Mouse (Mus musculus) CH12.LX (cell line): ENCODE data around the gene Abhd16b. TPM values are rescaled to one million over a fixed set of nuclear protein-coding genes. Genes with fewer than 3 reads are reported as not detected.

Experiments
- DNase-seq: peaks from one replicate; pipeline ENCODE4 v3.0.0-alpha.2; 2013; ENCODE audit errors: extremely low read depth
- H3K27ac ChIP-seq: 2 replicates; pipeline ENCODE4 v1.5.1; 2012; ENCODE audit warnings: low read depth, mild to moderate bottlenecking, control low read depth, moderate library complexity; ENCODE audit not compliant: insufficient read depth
- H3K27me3 ChIP-seq: replicated peaks from 2 replicates; pipeline ENCODE3; 2012; ENCODE audit warnings: inconsistent platforms
- H3K36me3 ChIP-seq, 2 experiments: replicated peaks in 1 of 2; 2 replicates each; pipeline versions ENCODE3 to v1.6.1; 2012; ENCODE audit warnings: inconsistent platforms in 1 of 2, low read length in 1 of 2, mild to moderate bottlenecking in 1 of 2, mixed read lengths in 1 of 2, moderate library complexity in 1 of 2; ENCODE audit not compliant: control insufficient read depth in 1 of 2, insufficient read depth in 1 of 2
- H3K4me1 ChIP-seq, 2 experiments: 2 replicates each; pipeline ENCODE4 v1.6.1; 2012; ENCODE audit warnings: inconsistent platforms in 1 of 2, moderate library complexity in 1 of 2; ENCODE audit not compliant: insufficient read depth in 2 of 2, control insufficient read depth in 1 of 2
- H3K4me2 ChIP-seq: 2 replicates; pipeline ENCODE4 v1.6.1; 2012; ENCODE audit warnings: low read depth, mild to moderate bottlenecking, control low read depth; ENCODE audit not compliant: poor library complexity, insufficient read depth, severe bottlenecking
- H3K4me3 ChIP-seq, 3 experiments: fragments of 150-350 bp in 1 of 3; sonication (generic) in 1 of 3; replicated peaks in 1 of 3; 2 replicates each; pipeline versions ENCODE3 to v1.5.1; 2011 to 2012; ENCODE audit warnings: low read depth in 2 of 3, low read length in 2 of 3, mild to moderate bottlenecking in 2 of 3, moderate library complexity in 2 of 3, control low read depth in 1 of 3, improper control_type of control experiment in 1 of 3, inconsistent platforms in 1 of 3, mixed read lengths in 1 of 3; ENCODE audit not compliant: poor library complexity in 1 of 3
- H3K79me2 ChIP-seq: replicated peaks from 2 replicates; pipeline ENCODE4 v1.6.1; 2012; ENCODE audit warnings: mild to moderate bottlenecking, moderate library complexity; ENCODE audit not compliant: control insufficient read depth, poor library complexity, insufficient read depth, severe bottlenecking; ENCODE audit errors: extremely low read depth
- H3K9ac ChIP-seq: 2 replicates; pipeline ENCODE4 v1.6.1; 2012; ENCODE audit warnings: low read depth, mild to moderate bottlenecking, control low read depth, moderate library complexity; ENCODE audit not compliant: insufficient read depth
- H3K9me3 ChIP-seq: replicated peaks from 2 replicates; pipeline ENCODE3; 2012; ENCODE audit warnings: low read length, inconsistent platforms, mixed read lengths
- BHLHE40 ChIP-seq: IDR thresholded peaks from 2 replicates; pipeline ENCODE4 v1.6.1; 2011; ENCODE audit warnings: mild to moderate bottlenecking, low read depth, low read length, improper control_type of control experiment
- CHD2 ChIP-seq: IDR thresholded peaks from 2 replicates; pipeline ENCODE4 v1.6.1; 2011; ENCODE audit warnings: low read length, improper control_type of control experiment
- ETS1 ChIP-seq: conservative IDR thresholded peaks from 2 replicates; pipeline ENCODE4 v1.6.1; 2012; ENCODE audit warnings: low read depth, mild to moderate bottlenecking, inconsistent platforms, low read length, improper control_type of control experiment, moderate library complexity
- IRF4 ChIP-seq: IDR thresholded peaks from 2 replicates; pipeline ENCODE4 v1.6.1; 2014; ENCODE audit warnings: low read depth, mild to moderate bottlenecking, inconsistent platforms, low read length, improper control_type of control experiment
- JUN ChIP-seq: IDR thresholded peaks from 2 replicates; pipeline ENCODE4 v1.6.1; 2011; ENCODE audit warnings: low read depth, mild to moderate bottlenecking, low read length, improper control_type of control experiment, moderate library complexity; ENCODE audit not compliant: insufficient read depth
- MAFK ChIP-seq: IDR thresholded peaks from 2 replicates; pipeline ENCODE4 v1.6.1; 2011; ENCODE audit warnings: low read length, improper control_type of control experiment; ENCODE audit not compliant: insufficient replicate concordance
- MAX ChIP-seq: IDR thresholded peaks from 2 replicates; pipeline ENCODE4 v1.6.1; 2011; ENCODE audit warnings: low read length, improper control_type of control experiment
- MEF2A ChIP-seq: IDR thresholded peaks from 2 replicates; pipeline ENCODE4 v1.6.1; 2014; ENCODE audit warnings: low read depth, mild to moderate bottlenecking, inconsistent platforms, low read length, improper control_type of control experiment, borderline replicate concordance
- NRF1 ChIP-seq: IDR thresholded peaks from 2 replicates; pipeline ENCODE4 v1.6.1; 2014; ENCODE audit warnings: low read depth, mild to moderate bottlenecking, inconsistent platforms, low read length, improper control_type of control experiment, moderate library complexity
- POLR2A ChIP-seq: IDR thresholded peaks from 2 replicates; pipeline ENCODE4 v1.6.1; 2011; ENCODE audit warnings: low read depth, mild to moderate bottlenecking, improper control_type of control experiment, low read length
- RCOR1 ChIP-seq: conservative IDR thresholded peaks from 2 replicates; pipeline ENCODE4 v1.6.1; 2012; ENCODE audit warnings: low read depth, mild to moderate bottlenecking, inconsistent platforms, low read length, improper control_type of control experiment
- TBP ChIP-seq: conservative IDR thresholded peaks from 2 replicates; pipeline ENCODE4 v1.6.1; 2011; ENCODE audit warnings: low read depth, low read length, improper control_type of control experiment
- ZKSCAN1 ChIP-seq: IDR thresholded peaks from 2 replicates; pipeline ENCODE4 v1.6.1; 2012; ENCODE audit warnings: low read depth, inconsistent platforms, low read length, improper control_type of control experiment, borderline replicate concordance
- dilution Hi-C: fragments of 300-500 bp; cut with MboI; formaldehyde crosslinking; loops from 2 replicates; pipeline ENCODE4 v1.14.3; 2020; ENCODE audit warnings: low sequenced_read_pairs; ENCODE audit not compliant: extremely low pct_unique_long_range_greater_than_20kb, extremely low pct_ligation_motif_present
- in situ Hi-C: fragments of 300-500 bp; cut with MboI; formaldehyde crosslinking; loops from 3 replicates; pipeline ENCODE4 v1.14.3; 2019; ENCODE audit warnings: low sequenced_read_pairs, low pct_ligation_motif_present, low pct_unique_long_range_greater_than_20kb, mixed read lengths
- polyA plus RNA-seq: library from polyadenylated mRNA; unstranded; fragments of >175 nt; gene quantifications from 2 replicates; pipeline ENCODE4 v1.2.1, GENCODE M21; 2012; ENCODE audit warnings: low read depth; ENCODE audit not compliant: insufficient read length
- total RNA-seq, 2 experiments: library from RNA; depleted of rRNA; stranded (reverse); fragments of 300-350 nt in 1 of 2; fragments of >200 nt in 1 of 2; gene quantifications; 2 replicates each; pipeline ENCODE4 v1.2.3; 2012 to 2014

Gene Abhd16b
- total and polyA plus RNA-seq, 3 experiments, result not detected

- no peak overlapping the region for H3K9ac ChIP-seq
- H3K4me3 ChIP-seq, result no peak overlapping the region
- DNase-seq, result peak; percentile 24
- H3K9me3 ChIP-seq, result no peaks in the 10 kb centered on the region
- peak overlapping the region; percentile 24; the same call in 1 of the 2 replicates for H3K4me2 ChIP-seq
- TF ChIP-seq IRF4 (0 out of 2 replicates have a peak, but pooled peaks have one; percentile 5), BHLHE40 (peak; percentile 60), ZKSCAN1 (no peak), POLR2A (no peak), RCOR1 (no peak), CHD2 (peak; percentile 40), MEF2A (0 out of 2 replicates have a peak, but pooled peaks have one; percentile 9), MAFK (peak; percentile 43; the same call in 1 of the 2 replicates)
- H3K36me3 ChIP-seq, result no peaks in the 10 kb centered on the region
- no peak overlapping the region for H3K27ac ChIP-seq
- no peaks in the 10 kb centered on the region for H3K79me2 ChIP-seq
- dilution Hi-C loops, result no loop called here
- in situ Hi-C loops, result loop anchor here (5.0 to 25.0 kb wide), 2 partner anchors 95 to 300 kb away; partner anchors contain the start of gene Ppdpf
- H3K27me3 ChIP-seq, result no peaks in the 10 kb centered on the region
- peaks cover 31 to 71% of the 10 kb centered on the region in 2 experiments for H3K4me1 ChIP-seq
Observed at GRCm38 (mm10) chr2:181487338-181488277, 5.4 kb upstream of the Abhd16b start.

DNA sequence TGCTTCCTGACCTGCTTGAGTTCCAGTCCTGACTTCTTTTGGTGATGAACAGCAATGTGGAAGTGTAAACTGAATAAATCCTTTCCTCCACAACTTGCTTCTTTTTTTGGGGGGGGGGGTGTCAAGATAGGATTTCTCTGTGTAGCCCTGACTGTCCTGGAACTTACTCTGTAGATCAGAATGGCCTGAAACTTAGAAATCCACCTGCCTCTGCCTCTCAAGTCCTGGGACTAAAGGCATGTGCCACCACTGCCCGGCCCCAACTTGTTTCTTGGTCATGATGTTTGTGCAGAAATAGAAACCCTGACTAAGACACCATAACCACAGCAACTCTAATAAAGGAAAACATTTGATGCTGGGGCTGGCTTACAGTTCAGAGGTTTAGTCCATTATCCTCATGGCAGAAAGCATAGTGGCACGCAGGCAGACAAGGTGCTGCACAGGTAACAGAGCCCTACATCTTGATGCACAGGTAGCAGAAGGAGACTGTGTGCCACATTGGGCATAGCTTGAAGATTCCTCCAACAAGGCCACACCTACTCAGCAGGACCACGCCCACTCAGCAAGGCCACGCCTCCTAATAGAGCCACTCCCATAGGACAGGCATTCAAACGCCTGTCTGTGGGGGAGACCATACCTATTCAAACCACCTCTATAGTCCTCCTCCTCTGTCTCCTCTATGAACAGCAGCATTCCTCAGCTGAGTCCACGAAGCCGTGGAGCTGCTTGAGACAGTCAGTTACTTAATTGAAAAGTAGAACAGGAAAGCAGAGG, 1.4 kb upstream of the Abhd16b start:
- TF ChIP-seq TBP (0 out of 2 replicates have a peak, but pooled peaks have one; percentile 7), JUN (no peak), NRF1 (no peak), ETS1 (no peak), MAX (0 out of 2 replicates have a peak, but pooled peaks have one; percentile 21)
- H3K4me3 ChIP-seq, result peak overlapping the region in 2 of 3 experiments; percentile 15 to 23
- no peak overlapping the region for H3K9ac ChIP-seq
- in situ Hi-C loops (loop anchor here (5.0 to 25.0 kb wide), 2 partner anchors 74 to 304 kb away; partner anchors contain the start of gene Ppdpf), dilution Hi-C loops (no loop called here)
- no peaks in the 10 kb centered on the region for H3K79me2 ChIP-seq
- no peaks in the 10 kb centered on the region for H3K27me3 ChIP-seq
- H3K4me2 ChIP-seq, result peak overlapping the region; percentile 4; the same call in 1 of the 2 replicates
- H3K36me3 ChIP-seq, result peaks cover 0 to 7% of the 10 kb centered on the region in 2 experiments
- H3K4me1 ChIP-seq, result peaks cover 20 to 50% of the 10 kb centered on the region in 2 experiments
- no peak overlapping the region for H3K27ac ChIP-seq
- peak; percentile 89 for DNase-seq
- no peaks in the 10 kb centered on the region for H3K9me3 ChIP-seq
